Comparison of ENCODE assay signal across 9 mouse cellular contexts in the genomic region with DNA sequence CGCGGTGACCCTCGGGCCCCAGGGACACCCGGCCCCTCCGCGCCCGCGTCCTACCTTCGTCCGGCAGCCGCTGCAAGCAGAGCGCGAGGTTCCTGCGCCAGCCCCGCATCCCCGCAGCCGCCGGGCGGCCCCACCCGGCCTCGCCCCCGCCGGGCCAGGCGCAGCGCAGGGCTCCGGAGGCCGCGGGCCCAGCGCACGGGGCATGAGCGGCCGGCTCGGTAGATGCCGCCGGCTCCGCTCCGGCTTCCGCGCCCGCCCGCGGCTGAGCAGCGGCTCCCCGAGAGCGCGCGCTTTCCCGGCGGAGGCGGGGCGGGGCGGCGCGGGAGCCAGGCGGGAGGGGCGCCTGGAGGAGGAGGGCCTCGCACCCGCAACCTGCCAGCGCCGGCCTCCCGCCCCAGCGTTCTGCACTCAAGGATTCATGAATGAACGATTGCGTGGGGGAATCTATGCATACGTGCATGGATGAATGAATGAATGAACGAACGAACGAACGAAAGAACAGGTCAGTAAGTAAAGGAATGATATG. TPM values are rescaled to one million over a fixed set of nuclear protein-coding genes. Genes with fewer than 3 reads are reported as not detected.
DNase-seq lines count a peak whose midpoint lies in the region; ATAC-seq and TF ChIP-seq lines count a peak whose summit lies in the region.
"Had no signal": no experiment of that assay in that cellular context is flagged by ENCODE, and none has a peak within 500 bp of the region (broad histone marks: within the 10 kb centered on the region; RNA-seq: fewer than 3 reads in every experiment).

No protein-coding gene starts in this region.

- H3K36me3 ChIP-seq in ES-Bruce4 (ENCODE audit: control insufficient read depth, insufficient read depth, low read length, poor library complexity, severe bottlenecking), result no peaks in the 10 kb centered on the region
- H3K36me3 ChIP-seq in forebrain, embryonic 14.5 days (ENCODE audit: control insufficient read depth, insufficient read depth, low read length), result no peaks in the 10 kb centered on the region
- H3K36me3 ChIP-seq in liver, embryonic 15.5 days (replicated peaks), result no peaks in the 10 kb centered on the region
- no peaks in the 10 kb centered on the region for H3K36me3 ChIP-seq in stomach, embryonic 15.5 days

- peak overlapping the region; percentile 74 for H3K4me3 ChIP-seq in ES-Bruce4 (ENCODE audit: low read depth, low read length)
- H3K4me3 ChIP-seq in forebrain, embryonic 14.5 days (ENCODE audit: low read depth, low read length), result peak overlapping the region; percentile 53
- peak overlapping the region; percentile 22; the same call in 1 of the 2 replicates for H3K4me3 ChIP-seq in liver, embryonic 15.5 days (replicated peaks)
- peak overlapping the region; percentile 42 for H3K4me3 ChIP-seq in stomach, embryonic 15.5 days (replicated peaks)

- H3K27ac ChIP-seq in ES-Bruce4 (ENCODE audit: insufficient read depth, low read length), result no peak overlapping the region
- no peak overlapping the region for H3K27ac ChIP-seq in forebrain, embryonic 14.5 days (ENCODE audit: low read depth, low read length)
- no peak overlapping the region for H3K27ac ChIP-seq in liver, embryonic 15.5 days (replicated peaks)
- H3K27ac ChIP-seq in stomach, embryonic 15.5 days, result no peak overlapping the region

- no peak for DNase-seq in frontal cortex, postnatal 14 days (ENCODE audit: low spot score in 2 of 2)
- DNase-seq in forebrain, embryonic 14.5 days (ENCODE audit: low spot score), result peak; percentile 44
- no peak for DNase-seq in kidney, adult 11 months

- TF ChIP-seq POLR2A in ES-Bruce4 (IDR thresholded peaks at IDR 0.05; ENCODE audit: insufficient read depth, low read length), result no peak

- peak overlapping the region; percentile 87 for H3K4me2 ChIP-seq in forebrain, embryonic 14.5 days (ENCODE audit: low read length)
- peak overlapping the region; percentile 46 for H3K4me2 ChIP-seq in liver, embryonic 15.5 days
- peak overlapping the region; percentile 84 for H3K4me2 ChIP-seq in stomach, embryonic 15.5 days

- H3K9me3 ChIP-seq in ES-Bruce4 (replicated peaks; ENCODE audit: control insufficient read depth, insufficient read depth, low read length, poor library complexity, severe bottlenecking), result no peaks in the 10 kb centered on the region
- H3K9me3 ChIP-seq in forebrain, embryonic 14.5 days (replicated peaks; ENCODE audit: control insufficient read depth, low read length), result no peaks in the 10 kb centered on the region
- H3K9me3 ChIP-seq in liver, embryonic 15.5 days (replicated peaks), result no peaks in the 10 kb centered on the region
- H3K9me3 ChIP-seq in stomach, embryonic 15.5 days, result no peaks in the 10 kb centered on the region

- peaks cover 6% of the 10 kb centered on the region for H3K27me3 ChIP-seq in ES-Bruce4 (ENCODE audit: control insufficient read depth, insufficient read depth, low read length, poor library complexity, severe bottlenecking)
- H3K27me3 ChIP-seq in forebrain, embryonic 14.5 days (replicated peaks; ENCODE audit: control insufficient read depth, insufficient read depth, low read length), result peaks cover 30% of the 10 kb centered on the region
- peaks cover 82% of the 10 kb centered on the region for H3K27me3 ChIP-seq in liver, embryonic 15.5 days
- H3K27me3 ChIP-seq in stomach, embryonic 15.5 days (replicated peaks), result peaks cover 64% of the 10 kb centered on the region

- H3K9ac ChIP-seq in ES-Bruce4 (ENCODE audit: low read depth, poor library complexity, severe bottlenecking), result peak overlapping the region; percentile 77
- peak overlapping the region; percentile 70 for H3K9ac ChIP-seq in forebrain, embryonic 14.5 days (ENCODE audit: low read length)
- no peak overlapping the region for H3K9ac ChIP-seq in liver, embryonic 15.5 days
- no peak overlapping the region for H3K9ac ChIP-seq in stomach, embryonic 15.5 days

- H3K4me1 ChIP-seq in ES-Bruce4 (ENCODE audit: control insufficient read depth, insufficient read depth, low read length), result no peaks in the 10 kb centered on the region
- peaks cover 11% of the 10 kb centered on the region for H3K4me1 ChIP-seq in forebrain, embryonic 14.5 days (ENCODE audit: control insufficient read depth, insufficient read depth, low read length)
- H3K4me1 ChIP-seq in liver, embryonic 15.5 days (replicated peaks), result 0 out of 2 replicates have a peak, but pooled peaks cover 3% of the 10 kb centered on the region
- peaks cover 7% of the 10 kb centered on the region; the same call in 1 of the 2 replicates for H3K4me1 ChIP-seq in stomach, embryonic 15.5 days

- TF ChIP-seq CTCF in ES-Bruce4 (IDR thresholded peaks at IDR 0.05; ENCODE audit: low read depth, low read length), result no peak

- 3% methylated on average over 67 of the region's 69 CpGs for whole genome bisulfite sequencing in forebrain, embryonic 14.5 days
- WGBS in liver, embryonic 15.5 days (ENCODE audit: insufficient replicate concordance), result 4% methylated on average over 69 of the region's 69 CpGs
- 3% methylated on average over 66 of the region's 69 CpGs for WGBS in stomach, embryonic 15.5 days

- ATAC-seq in frontal cortex, adult (ENCODE audit: low TSS enrichment), result peak; percentile 32
- peak; percentile 30 for ATAC-seq in forebrain, embryonic 14.5 days
- ATAC-seq in liver, embryonic 15.5 days (ENCODE audit: insufficient read depth), result no peak
- ATAC-seq in stomach, embryonic 15.5 days (ENCODE audit: insufficient read depth, low FRiP score, low read depth), result no peak
- no peak for ATAC-seq in erythroblast, adult 5-6 weeks (replicated peaks; ENCODE audit: low FRiP score, poor library complexity, severe bottlenecking)

- TF ChIP-seq EP300 in ES-Bruce4 (IDR thresholded peaks at IDR 0.05; ENCODE audit: insufficient read depth, low read depth, low read length), result no peak

RNA-seq across cellular contexts. Expression of gene Grip2, which starts 16.6 kb away (rescaled TPM):
- 0.18 and 0.46 TPM in 2 replicates for polyA plus RNA-seq in ES-Bruce4 (2011; ENCODE audit: insufficient read depth, insufficient read length, low read depth, missing spikeins)
- polyA plus RNA-seq in forebrain, embryonic 14.5 days (2014; fragmentation: Nextera tagmentation; extraction: Ambion mirVana), result 2.6 and 5.1 TPM in 2 replicates
- polyA plus RNA-seq in liver, embryonic 15.5 days (2015; fragmentation: Nextera tagmentation; extraction: Ambion mirVana), result 0.10 and 0.12 TPM in 2 replicates
- 0.23 and 0.58 TPM in 2 replicates for polyA plus RNA-seq in stomach, embryonic 15.5 days (2015; fragmentation: Nextera tagmentation; extraction: Ambion mirVana)
- total RNA-seq in erythroblast, adult 5-6 weeks (2015; ENCODE audit: low replicate concordance), result not detected in 2 replicates
- not detected in 2 replicates for total RNA-seq in erythroblast, adult 5-6 weeks (2017; ENCODE audit: low replicate concordance)
- total RNA-seq: CH12.LX had no signal

RNA-seq across cellular contexts. Expression of gene Ccdc174, which starts 34.2 kb away (rescaled TPM):
- polyA plus RNA-seq in ES-Bruce4 (2011; ENCODE audit: insufficient read depth, insufficient read length, low read depth, missing spikeins), result 20.1 and 21.5 TPM in 2 replicates
- polyA plus RNA-seq in forebrain, embryonic 14.5 days (2014; fragmentation: Nextera tagmentation; extraction: Ambion mirVana), result 38.9 and 43.8 TPM in 2 replicates
- polyA plus RNA-seq in liver, embryonic 15.5 days (2015; fragmentation: Nextera tagmentation; extraction: Ambion mirVana), result 9.2 and 11.7 TPM in 2 replicates
- polyA plus RNA-seq in stomach, embryonic 15.5 days (2015; fragmentation: Nextera tagmentation; extraction: Ambion mirVana), result 31.8 and 35.3 TPM in 2 replicates
- 16.7 and 21.7 TPM in 2 replicates for total RNA-seq in erythroblast, adult 5-6 weeks (2015; ENCODE audit: low replicate concordance)
- 23.2 and 48.7 TPM in 2 replicates for total RNA-seq in erythroblast, adult 5-6 weeks (2017; ENCODE audit: low replicate concordance)

RNA-seq across cellular contexts. Expression of gene 4930590J08Rik, which starts 58.9 kb away (rescaled TPM):
- 0.73 and 1.4 TPM in 2 replicates for polyA plus RNA-seq in ES-Bruce4 (2011; ENCODE audit: insufficient read depth, insufficient read length, low read depth, missing spikeins)
- 0.61 and 0.70 TPM in 2 replicates for polyA plus RNA-seq in forebrain, embryonic 14.5 days (2014; fragmentation: Nextera tagmentation; extraction: Ambion mirVana)
- polyA plus RNA-seq in liver, embryonic 15.5 days (2015; fragmentation: Nextera tagmentation; extraction: Ambion mirVana), result 0.08 and 0.13 TPM in 2 replicates
- polyA plus RNA-seq in stomach, embryonic 15.5 days (2015; fragmentation: Nextera tagmentation; extraction: Ambion mirVana), result 0.32 and 0.40 TPM in 2 replicates
- total RNA-seq in erythroblast, adult 5-6 weeks (2015; ENCODE audit: low replicate concordance), result not detected in 2 replicates
- total RNA-seq in erythroblast, adult 5-6 weeks (2017; ENCODE audit: low replicate concordance), result 0.51 and 1.5 TPM in 2 replicates

Comparison
In these comparisons a context has a peak if more than half of its experiments do, and no peak if none do; other contexts are left out.
1. ATAC-seq: peak in frontal cortex, adult (single experiment) and forebrain, embryonic 14.5 days (single experiment); none in liver, embryonic 15.5 days (single experiment), stomach, embryonic 15.5 days (single experiment) and erythroblast, adult 5-6 weeks (single experiment).
2. H3K4me3 ChIP-seq: peak in every context shown above with its lines; median percentile 74 in ES-Bruce4; 53 in forebrain, embryonic 14.5 days; 42 in stomach, embryonic 15.5 days; 22 in liver, embryonic 15.5 days.
3. H3K9ac ChIP-seq: peak in ES-Bruce4 (single experiment) and forebrain, embryonic 14.5 days (single experiment); none in liver, embryonic 15.5 days (single experiment) and stomach, embryonic 15.5 days (single experiment).
4. Peak in every context shown above with its lines, with median percentiles within 50 percentile points of each other: H3K4me2 ChIP-seq.